Mouse (Mus musculus): ENCODE results near the gene Tfcp2.

GRCm38 (mm10) chr15:100592817-100593216, 41.0 kb upstream of the Tfcp2 start:
- TF ChIP-seq POLR2A (IDR thresholded peaks at IDR 0.05; ENCODE audit: control insufficient read depth in 1 of 2, insufficient read depth in 1 of 2, low read depth in 1 of 2, low read length in 2 of 2, poor library complexity in 1 of 2) (no peak), POLR2AphosphoS2 (IDR thresholded peaks at IDR 0.05; ENCODE audit: low read length) (no peak), CTCF (IDR thresholded peaks at IDR 0.05 in 2 of 3, conservative IDR thresholded peaks at IDR 0.05 in 1 of 3; ENCODE audit: control insufficient read depth in 1 of 3, insufficient read depth in 1 of 3, low read depth in 2 of 3, low read length in 3 of 3, poor library complexity in 1 of 3, severe bottlenecking in 1 of 3) (no peak), JUND (IDR thresholded peaks at IDR 0.05; ENCODE audit: low read depth, low read length) (no peak), USF2 (IDR thresholded peaks at IDR 0.05; ENCODE audit: borderline replicate concordance in 1 of 2, insufficient read depth in 1 of 2, low read depth in 1 of 2, low read length in 2 of 2) (no peak), GATA1 (IDR thresholded peaks at IDR 0.05; ENCODE audit: low read depth, low read length) (no peak), MAFK (IDR thresholded peaks at IDR 0.05; ENCODE audit: borderline replicate concordance, low read depth, low read length) (no peak), ZNF384 (IDR thresholded peaks at IDR 0.05; ENCODE audit: low read depth, low read length) (no peak), MAX (IDR thresholded peaks at IDR 0.05; ENCODE audit: low read length) (no peak), UBTF (IDR thresholded peaks at IDR 0.05; ENCODE audit: borderline replicate concordance, insufficient read depth, low read depth, low read length) (no peak), EP300 (IDR thresholded peaks at IDR 0.05; ENCODE audit: low read depth in 1 of 2, low read length in 2 of 2) (no peak), RCOR1 (IDR thresholded peaks at IDR 0.05; ENCODE audit: low read depth, low read length) (no peak), POLR2AphosphoS5 (IDR thresholded peaks at IDR 0.05; ENCODE audit: borderline replicate concordance, low read depth, low read length) (no peak), MAZ (IDR thresholded peaks at IDR 0.05; ENCODE audit: low read depth, low read length) (no peak)
